Mouse (Mus musculus): ENCODE results near the gene Rfc4. TPM values are rescaled to one million over a fixed set of nuclear protein-coding genes. Genes with fewer than 3 reads are reported as not detected.

The Rfc4 gene
- polyA plus RNA-seq, 1 experiment, result 0.98 TPM

GRCm38 (mm10) chr16:23165441-23165840 is 37.9 kb upstream of the Rfc4 start:
- 62% methylated on average over 9 of the region's 9 CpGs for WGBS
- Histone ChIP-seq H3K4me3 (ENCODE audit: low read depth, low read length) (no peak overlapping the region), H3K27me3 (ENCODE audit: control insufficient read depth, insufficient read depth, low read length) (no peaks in the 10 kb centered on the region; the same call in 1 of the 2 replicates), H3K27ac (ENCODE audit: insufficient read depth, low read depth, low read length) (no peak overlapping the region), H3K36me3 (ENCODE audit: control insufficient read depth, insufficient read depth, low read length) (no peaks in the 10 kb centered on the region), H3K4me1 (ENCODE audit: control insufficient read depth, insufficient read depth, insufficient read length, low read length) (no peaks in the 10 kb centered on the region)
- no peak for TF ChIP-seq POLR2A (IDR thresholded peaks at IDR 0.05; ENCODE audit: low read depth, low read length)
- peak; percentile 12; the same call in 1 of the 2 replicates for TF ChIP-seq CTCF (IDR thresholded peaks at IDR 0.05; ENCODE audit: extremely low read depth, insufficient read length, insufficient replicate concordance, low read depth, low read length)

GRCm38 (mm10) chr16:23164443-23164842 is 36.9 kb upstream of the Rfc4 start:
- WGBS, result 69% methylated on average over 6 of the region's 6 CpGs
- Histone ChIP-seq H3K27ac (ENCODE audit: insufficient read depth, low read depth, low read length) (0 out of 2 replicates have a peak overlapping the region, but pooled peaks have one; percentile 24), H3K4me1 (ENCODE audit: control insufficient read depth, insufficient read depth, insufficient read length, low read length) (no peaks in the 10 kb centered on the region), H3K27me3 (ENCODE audit: control insufficient read depth, insufficient read depth, low read length) (no peaks in the 10 kb centered on the region; the same call in 1 of the 2 replicates), H3K4me3 (ENCODE audit: low read depth, low read length) (no peak overlapping the region), H3K36me3 (ENCODE audit: control insufficient read depth, insufficient read depth, low read length) (no peaks in the 10 kb centered on the region)
- TF ChIP-seq POLR2A (IDR thresholded peaks at IDR 0.05; ENCODE audit: low read depth, low read length) (no peak), CTCF (IDR thresholded peaks at IDR 0.05; ENCODE audit: extremely low read depth, insufficient read length, insufficient replicate concordance, low read depth, low read length) (no peak)

GRCm38 (mm10) chr16:23162116-23162515 is 34.6 kb upstream of the Rfc4 start:
- H3K36me3 ChIP-seq (ENCODE audit: control insufficient read depth, insufficient read depth, low read length), result no peaks in the 10 kb centered on the region
- H3K27ac ChIP-seq (ENCODE audit: insufficient read depth, low read depth, low read length), result no peak overlapping the region
- H3K4me3 ChIP-seq (ENCODE audit: low read depth, low read length), result no peak overlapping the region
- no peaks in the 10 kb centered on the region; the same call in 1 of the 2 replicates for H3K27me3 ChIP-seq (ENCODE audit: control insufficient read depth, insufficient read depth, low read length)
- 80% methylated on average over 3 of the region's 3 CpGs for WGBS
- TF ChIP-seq CTCF (IDR thresholded peaks at IDR 0.05; ENCODE audit: extremely low read depth, insufficient read length, insufficient replicate concordance, low read depth, low read length) (no peak), POLR2A (IDR thresholded peaks at IDR 0.05; ENCODE audit: low read depth, low read length) (no peak)
- H3K4me1 ChIP-seq (ENCODE audit: control insufficient read depth, insufficient read depth, insufficient read length, low read length), result no peaks in the 10 kb centered on the region

GRCm38 (mm10) chr16:23159749-23160148 is 32.2 kb upstream of the Rfc4 start:
- TF ChIP-seq POLR2A (IDR thresholded peaks at IDR 0.05; ENCODE audit: low read depth, low read length), result no peak
- TF ChIP-seq CTCF (IDR thresholded peaks at IDR 0.05; ENCODE audit: extremely low read depth, insufficient read length, insufficient replicate concordance, low read depth, low read length), result no peak
- Histone ChIP-seq H3K4me3 (ENCODE audit: low read depth, low read length) (no peak overlapping the region), H3K36me3 (ENCODE audit: control insufficient read depth, insufficient read depth, low read length) (no peaks in the 10 kb centered on the region), H3K27me3 (ENCODE audit: control insufficient read depth, insufficient read depth, low read length) (no peaks in the 10 kb centered on the region), H3K27ac (ENCODE audit: insufficient read depth, low read depth, low read length) (no peak overlapping the region), H3K4me1 (ENCODE audit: control insufficient read depth, insufficient read depth, insufficient read length, low read length) (no peaks in the 10 kb centered on the region)
- 47% methylated on average over 2 of the region's 2 CpGs for WGBS

- TF ChIP-seq CTCF (IDR thresholded peaks at IDR 0.05; ENCODE audit: extremely low read depth, insufficient read length, insufficient replicate concordance, low read depth, low read length) (no peak), POLR2A (IDR thresholded peaks at IDR 0.05; ENCODE audit: low read depth, low read length) (no peak)
- Histone ChIP-seq H3K36me3 (ENCODE audit: control insufficient read depth, insufficient read depth, low read length) (no peaks in the 10 kb centered on the region), H3K4me3 (ENCODE audit: low read depth, low read length) (no peak overlapping the region), H3K27me3 (ENCODE audit: control insufficient read depth, insufficient read depth, low read length) (no peaks in the 10 kb centered on the region), H3K4me1 (ENCODE audit: control insufficient read depth, insufficient read depth, insufficient read length, low read length) (no peaks in the 10 kb centered on the region), H3K27ac (ENCODE audit: insufficient read depth, low read depth, low read length) (no peak overlapping the region)
- 29% methylated on average over 2 of the region's 2 CpGs for WGBS
Observed at GRCm38 (mm10) chr16:23158957-23159356, 31.4 kb upstream of the Rfc4 start.

- H3K36me3 ChIP-seq (ENCODE audit: control insufficient read depth, insufficient read depth, low read length), result no peaks in the 10 kb centered on the region
- WGBS, result 82% methylated on average over 7 of the region's 7 CpGs
- no peak overlapping the region for H3K4me3 ChIP-seq (ENCODE audit: low read depth, low read length)
- TF ChIP-seq POLR2A (IDR thresholded peaks at IDR 0.05; ENCODE audit: low read depth, low read length), result no peak
- no peak for TF ChIP-seq CTCF (IDR thresholded peaks at IDR 0.05; ENCODE audit: extremely low read depth, insufficient read length, insufficient replicate concordance, low read depth, low read length)
- no peaks in the 10 kb centered on the region for H3K27me3 ChIP-seq (ENCODE audit: control insufficient read depth, insufficient read depth, low read length)
- H3K4me1 ChIP-seq (ENCODE audit: control insufficient read depth, insufficient read depth, insufficient read length, low read length), result no peaks in the 10 kb centered on the region
- H3K27ac ChIP-seq (ENCODE audit: insufficient read depth, low read depth, low read length), result no peak overlapping the region
Observed at GRCm38 (mm10) chr16:23158292-23158691, 30.8 kb upstream of the Rfc4 start.

GRCm38 (mm10) chr16:23157013-23157412 is 29.5 kb upstream of the Rfc4 start:
- H3K27ac ChIP-seq (ENCODE audit: insufficient read depth, low read depth, low read length), result no peak overlapping the region
- 93% methylated on average over 13 of the region's 13 CpGs for WGBS
- no peaks in the 10 kb centered on the region for H3K27me3 ChIP-seq (ENCODE audit: control insufficient read depth, insufficient read depth, low read length)
- no peaks in the 10 kb centered on the region for H3K36me3 ChIP-seq (ENCODE audit: control insufficient read depth, insufficient read depth, low read length)
- H3K4me3 ChIP-seq (ENCODE audit: low read depth, low read length), result no peak overlapping the region
- no peak for TF ChIP-seq POLR2A (IDR thresholded peaks at IDR 0.05; ENCODE audit: low read depth, low read length)
- no peak for TF ChIP-seq CTCF (IDR thresholded peaks at IDR 0.05; ENCODE audit: extremely low read depth, insufficient read length, insufficient replicate concordance, low read depth, low read length)
- no peaks in the 10 kb centered on the region for H3K4me1 ChIP-seq (ENCODE audit: control insufficient read depth, insufficient read depth, insufficient read length, low read length)

All from small intestine, adult 2 months (tissue).